ENCODE assay signal across 13 mouse cellular contexts in genomic region chr2:6179749-6180117, GRCm38 (mm10).
"Had no signal": no experiment of that assay in that cellular context is flagged by ENCODE, and none has a peak within 500 bp of the region (broad histone marks: within the 10 kb centered on the region; RNA-seq: fewer than 3 reads in every experiment).

No protein-coding gene starts in this region.

- H3K9me3 ChIP-seq: liver, embryonic 15.5 days; stomach, embryonic 15.5 days had no signal

- H3K27ac ChIP-seq: limb, embryonic 13.5 days; liver, embryonic 15.5 days; lung, embryonic 15.5 days; midbrain, embryonic 10.5 days; neural tube, embryonic 12.5 days; stomach, embryonic 15.5 days had no signal

- H3K4me3 ChIP-seq: limb, embryonic 13.5 days; liver, embryonic 15.5 days; lung, embryonic 15.5 days; midbrain, embryonic 10.5 days; neural tube, embryonic 12.5 days; stomach, embryonic 15.5 days had no signal

- H3K27me3 ChIP-seq: liver, embryonic 15.5 days; lung, embryonic 15.5 days; neural tube, embryonic 12.5 days; stomach, embryonic 15.5 days had no signal

- H3K4me1 ChIP-seq: liver, embryonic 15.5 days; lung, embryonic 15.5 days; midbrain, embryonic 10.5 days; neural tube, embryonic 12.5 days; stomach, embryonic 15.5 days had no signal

- H3K36me3 ChIP-seq: limb, embryonic 13.5 days; liver, embryonic 15.5 days; lung, embryonic 15.5 days; midbrain, embryonic 10.5 days; neural tube, embryonic 12.5 days; stomach, embryonic 15.5 days had no signal

- H3K4me2 ChIP-seq: limb, embryonic 13.5 days; liver, embryonic 15.5 days; lung, embryonic 15.5 days; neural tube, embryonic 12.5 days; stomach, embryonic 15.5 days had no signal

- H3K9ac ChIP-seq: limb, embryonic 13.5 days; liver, embryonic 15.5 days; lung, embryonic 15.5 days; neural tube, embryonic 12.5 days; stomach, embryonic 15.5 days had no signal

- ATAC-seq: intestine, embryonic 16.5 days had no signal

- DNase-seq: kidney, adult 2 months; kidney, postnatal 36 days; layer of hippocampus, adult 9-11 months; midbrain, embryonic 14.5 days; retina, postnatal 1 day; thymus, postnatal 36 days had no signal
